22 mouse cellular contexts compared by ENCODE assay signal in genomic region chr6:115465876-115466275, GRCm38 (mm10).
DNase-seq lines count a peak whose midpoint lies in the region; ATAC-seq and TF ChIP-seq lines count a peak whose summit lies in the region.
"Had no signal": no experiment of that assay in that cellular context is flagged by ENCODE, and none has a peak within 500 bp of the region (broad histone marks: within the 10 kb centered on the region; RNA-seq: fewer than 3 reads in every experiment).

No protein-coding gene starts in this region.

- no peak overlapping the region for H3K9ac ChIP-seq in forebrain, embryonic 13.5 days
- no peak overlapping the region for H3K9ac ChIP-seq in forebrain, embryonic 11.5 days (ENCODE audit: low read length)
- no peak overlapping the region for H3K9ac ChIP-seq in liver, adult 2 months (ENCODE audit: low read depth, low read length)
- H3K9ac ChIP-seq in liver, embryonic 12.5 days, result no peak overlapping the region
- H3K9ac ChIP-seq in stomach, embryonic 15.5 days, result no peak overlapping the region
- H3K9ac ChIP-seq: forebrain, postnatal 0 days; liver, embryonic 13.5 days; lung, embryonic 15.5 days; midbrain, embryonic 12.5 days; neural tube, embryonic 13.5 days had no signal

- H3K9me3 ChIP-seq in forebrain, embryonic 13.5 days (replicated peaks), result no peaks in the 10 kb centered on the region
- H3K9me3 ChIP-seq in forebrain, embryonic 11.5 days (ENCODE audit: control insufficient read depth, low read length), result no peaks in the 10 kb centered on the region
- H3K9me3 ChIP-seq in liver, embryonic 12.5 days (replicated peaks), result no peaks in the 10 kb centered on the region
- H3K9me3 ChIP-seq in stomach, embryonic 15.5 days, result no peaks in the 10 kb centered on the region
- H3K9me3 ChIP-seq: liver, embryonic 13.5 days; lung, embryonic 15.5 days; midbrain, embryonic 12.5 days; neural tube, embryonic 13.5 days had no signal

- no peak overlapping the region for H3K4me3 ChIP-seq in forebrain, embryonic 13.5 days
- no peak overlapping the region for H3K4me3 ChIP-seq in forebrain, embryonic 11.5 days (ENCODE audit: low read depth, low read length)
- H3K4me3 ChIP-seq in liver, adult 2 months (ENCODE audit: insufficient read depth, low read depth, low read length), result no peak overlapping the region
- no peak overlapping the region for H3K4me3 ChIP-seq in liver, embryonic 12.5 days
- H3K4me3 ChIP-seq in stomach, embryonic 15.5 days (replicated peaks), result no peak overlapping the region
- H3K4me3 ChIP-seq: gastrocnemius, adult 2 months; liver, embryonic 13.5 days; lung, embryonic 15.5 days; midbrain, embryonic 12.5 days; neural tube, embryonic 13.5 days had no signal

- TF ChIP-seq POLR2A in liver, adult 2 months (IDR thresholded peaks at IDR 0.05; ENCODE audit: extremely low read depth, insufficient read depth, low read length), result no peak

- H3K27me3 ChIP-seq in forebrain, embryonic 13.5 days, result no peaks in the 10 kb centered on the region
- no peaks in the 10 kb centered on the region for H3K27me3 ChIP-seq in forebrain, embryonic 11.5 days (ENCODE audit: control insufficient read depth, insufficient read depth, low read length)
- H3K27me3 ChIP-seq in liver, adult 2 months (ENCODE audit: control insufficient read depth, insufficient read depth, low read length), result no peaks in the 10 kb centered on the region; the same call in 1 of the 2 replicates
- no peaks in the 10 kb centered on the region for H3K27me3 ChIP-seq in liver, embryonic 12.5 days (replicated peaks)
- no peaks in the 10 kb centered on the region for H3K27me3 ChIP-seq in stomach, embryonic 15.5 days (replicated peaks)
- H3K27me3 ChIP-seq: liver, embryonic 13.5 days; lung, embryonic 15.5 days; midbrain, embryonic 12.5 days; neural tube, embryonic 13.5 days had no signal

- no peak for TF ChIP-seq CTCF in liver, adult 2 months (IDR thresholded peaks at IDR 0.05; ENCODE audit: low read depth, low read length)

- WGBS in forebrain, embryonic 13.5 days, result 18% methylated on average over 4 of the region's 4 CpGs
- WGBS in forebrain, embryonic 11.5 days, result 30% methylated on average over 4 of the region's 4 CpGs
- 28% methylated on average over 4 of the region's 4 CpGs for WGBS in liver, adult 2 months
- WGBS in liver, embryonic 12.5 days (ENCODE audit: insufficient replicate concordance), result 17% methylated on average over 4 of the region's 4 CpGs
- 16% methylated on average over 4 of the region's 4 CpGs for WGBS in stomach, embryonic 15.5 days

- no peak overlapping the region for H3K27ac ChIP-seq in forebrain, embryonic 13.5 days
- H3K27ac ChIP-seq in forebrain, embryonic 11.5 days (ENCODE audit: low read depth, low read length), result no peak overlapping the region
- H3K27ac ChIP-seq in liver, adult 2 months (replicated peaks; ENCODE audit: insufficient read depth, low read depth, low read length), result peak overlapping the region; percentile 79
- H3K27ac ChIP-seq in liver, embryonic 12.5 days, result no peak overlapping the region
- H3K27ac ChIP-seq in stomach, embryonic 15.5 days, result no peak overlapping the region
- H3K27ac ChIP-seq: gastrocnemius, adult 2 months; liver, embryonic 13.5 days; midbrain, embryonic 12.5 days; neural tube, embryonic 13.5 days had no signal

- peak; percentile 50; the same call in 1 of the 2 replicates for ATAC-seq in forebrain, embryonic 13.5 days
- no peak for ATAC-seq in forebrain, embryonic 11.5 days (replicated peaks; ENCODE audit: low FRiP score)
- no peak for ATAC-seq in liver, embryonic 12.5 days
- ATAC-seq in stomach, embryonic 15.5 days (ENCODE audit: insufficient read depth, low FRiP score, low read depth), result 0 out of 2 replicates have a peak, but pooled peaks have one; percentile 27
- ATAC-seq: forebrain, postnatal 0 days; hindbrain, embryonic 16.5 days had no signal

- H3K4me1 ChIP-seq in forebrain, embryonic 13.5 days, result peaks cover 13% of the 10 kb centered on the region
- H3K4me1 ChIP-seq in forebrain, embryonic 11.5 days (replicated peaks; ENCODE audit: control insufficient read depth, insufficient read depth, low read length), result no peaks in the 10 kb centered on the region; the same call in 1 of the 2 replicates
- peaks cover 39% of the 10 kb centered on the region for H3K4me1 ChIP-seq in liver, adult 2 months (ENCODE audit: control insufficient read depth, insufficient read depth, low read length)
- peaks cover 11% of the 10 kb centered on the region; the same call in 1 of the 2 replicates for H3K4me1 ChIP-seq in liver, embryonic 12.5 days
- no peaks in the 10 kb centered on the region for H3K4me1 ChIP-seq in stomach, embryonic 15.5 days
- H3K4me1 ChIP-seq: neural tube, embryonic 13.5 days had no signal

- no peaks in the 10 kb centered on the region for H3K36me3 ChIP-seq in forebrain, embryonic 13.5 days (ENCODE audit: poor library complexity, severe bottlenecking)
- H3K36me3 ChIP-seq in forebrain, embryonic 11.5 days (ENCODE audit: control insufficient read depth, insufficient read depth, low read length), result no peaks in the 10 kb centered on the region
- H3K36me3 ChIP-seq in liver, adult 2 months (ENCODE audit: control insufficient read depth, insufficient read depth, low read length), result no peaks in the 10 kb centered on the region
- H3K36me3 ChIP-seq in liver, embryonic 12.5 days, result no peaks in the 10 kb centered on the region
- no peaks in the 10 kb centered on the region for H3K36me3 ChIP-seq in stomach, embryonic 15.5 days
- H3K36me3 ChIP-seq: liver, embryonic 13.5 days; lung, embryonic 15.5 days; midbrain, embryonic 12.5 days; neural tube, embryonic 13.5 days had no signal

- no peaks in the 10 kb centered on the region for H3K79me2 ChIP-seq in liver, adult 2 months (ENCODE audit: control insufficient read depth, insufficient read depth, low read length)

- no peak for DNase-seq in forebrain, embryonic 11.5 days (ENCODE audit: low spot score)
- no peak for DNase-seq in liver, adult 2 months (ENCODE audit: extremely low read depth, low read depth, low spot score)
- peak; percentile 27 for DNase-seq in embryo, embryonic 11 days
- DNase-seq in layer of hippocampus, adult 9-10 months (ENCODE audit: low spot score), result no peak
- no peak for DNase-seq in urinary bladder, postnatal 4 days (ENCODE audit: low spot score in 2 of 2)
- DNase-seq: cerebellum, adult 9-10 months; forebrain, postnatal 0 days; gastrocnemius, adult 2 months; heart, adult 18-20 months; heart, postnatal 36 days; kidney, adult 8-10 months; kidney, postnatal 25 days; liver, embryonic 13.5 days; lung, postnatal 4 days; thymus, adult 2 months had no signal

- H3K4me2 ChIP-seq in forebrain, embryonic 13.5 days, result no peak overlapping the region
- H3K4me2 ChIP-seq in forebrain, embryonic 11.5 days (ENCODE audit: low read depth, low read length, severe bottlenecking), result no peak overlapping the region
- no peak overlapping the region for H3K4me2 ChIP-seq in liver, embryonic 12.5 days
- no peak overlapping the region for H3K4me2 ChIP-seq in stomach, embryonic 15.5 days
- H3K4me2 ChIP-seq: liver, embryonic 13.5 days; lung, embryonic 15.5 days; midbrain, embryonic 12.5 days; neural tube, embryonic 13.5 days had no signal

Comparison
In these comparisons a context has a peak if more than half of its experiments do, and no peak if none do; other contexts are left out.
1. ATAC-seq: peak in forebrain, embryonic 13.5 days (single experiment) and stomach, embryonic 15.5 days (single experiment); none in forebrain, embryonic 11.5 days (single experiment) and liver, embryonic 12.5 days (single experiment).